Mouse (Mus musculus) lung, postnatal 0 days (tissue): ENCODE results near the gene Nol3.

ENCODE experiments used
- CTCF ChIP-seq: IDR thresholded peaks from 2 replicates; pipeline ENCODE4 v1.5.1; 2016; ENCODE audit warnings: antibody characterized with exemption, mild to moderate bottlenecking
- EP300 ChIP-seq: IDR thresholded peaks from 2 replicates; pipeline ENCODE4 v1.6.1; 2016; ENCODE audit warnings: antibody characterized with exemption, mild to moderate bottlenecking, control low read depth

- TF ChIP-seq CTCF: peak; percentile 39
- no peak for TF ChIP-seq EP300
Measured at GRCm38 (mm10) chr8:105306146-105306691, 30.3 kb downstream of the Nol3 start.
